Mouse (Mus musculus) stomach, embryonic 16.5 days (tissue): ENCODE measurements around the gene Olfr122. TPM values are rescaled to one million over a fixed set of nuclear protein-coding genes. Genes with fewer than 3 reads are reported as not detected.

Experiments
- ATAC-seq: fragments of 200-750 bp; cut with Nextera tagmentation; 2 replicates; pipeline ENCODE4 v1.8.0; 2017; ENCODE audit warnings: moderate number of reproducible peaks, moderate TSS enrichment; ENCODE audit not compliant: insufficient read depth, low FRiP score
- H3K27ac ChIP-seq: fragments of 300-500 bp; sonication (generic); 2 replicates; pipeline ENCODE4 v1.5.1; 2014; ENCODE audit warnings: low read length
- H3K27me3 ChIP-seq: fragments of 300-500 bp; sonication (generic); 2 replicates; pipeline ENCODE4 v1.6.1; 2014; ENCODE audit warnings: low read length, control low read depth, mixed read lengths; ENCODE audit not compliant: control insufficient read depth, insufficient read depth
- H3K36me3 ChIP-seq: fragments of 300-500 bp; sonication (generic); 2 replicates; pipeline ENCODE4 v1.6.1; 2014; ENCODE audit warnings: low read length; ENCODE audit not compliant: control insufficient read depth, insufficient read depth
- H3K4me1 ChIP-seq: fragments of 300-500 bp; sonication (generic); 2 replicates; pipeline ENCODE4 v1.6.1; 2014; ENCODE audit warnings: low read length, control low read depth, mixed read lengths; ENCODE audit not compliant: control insufficient read depth, insufficient read depth
- H3K4me2 ChIP-seq: fragments of 300-500 bp; sonication (generic); 2 replicates; pipeline ENCODE4 v1.6.1; 2014; ENCODE audit warnings: low read depth, low read length, mixed read lengths
- H3K4me3 ChIP-seq: fragments of 300-500 bp; sonication (generic); replicated peaks from 2 replicates; pipeline ENCODE4 v1.5.1; 2014; ENCODE audit warnings: mild to moderate bottlenecking, low read length
- H3K9ac ChIP-seq: fragments of 300-500 bp; sonication (generic); 2 replicates; pipeline ENCODE4 v1.6.1; 2014; ENCODE audit warnings: low read length
- H3K9me3 ChIP-seq: fragments of 300-500 bp; sonication (generic); replicated peaks from 2 replicates; pipeline ENCODE4 v1.6.1; 2016; ENCODE audit warnings: low read length, control low read depth; ENCODE audit not compliant: control insufficient read depth
- WGBS: fragments of 180-500 bp; shearing (Covaris S2); extraction: QIAGEN DNeasy Blood & Tissue Kit; methylation state at CpG from one replicate; pipeline ENCODE4 v1.1.7; 2014; 5-methylcytosine and 5-hydroxymethylcytosine counted together
- polyA plus RNA-seq: library from polyadenylated mRNA; unstranded; fragments of >200 nt; fragmentation: Nextera tagmentation; extraction: Ambion mirVana; gene quantifications from 2 replicates; pipeline ENCODE4 v1.2.1, GENCODE M21; 2015

Olfr122 gene
- polyA plus RNA-seq, result not detected in 2 replicates

- 78% methylated on average over 4 of the region's 4 CpGs for WGBS
- Histone ChIP-seq H3K4me2 (no peak within 1 kb of the TSS), H3K9ac (no peak within 1 kb of the TSS), H3K27ac (no peak within 1 kb of the TSS), H3K4me3 (no peak within 1 kb of the TSS), H3K9me3 (no peaks in the 10 kb centered on the region), H3K4me1 (no peaks in the 10 kb centered on the region), H3K36me3 (no peaks in the 10 kb centered on the region), H3K27me3 (no peaks in the 10 kb centered on the region)
- no peak for ATAC-seq
Measured at GRCm38 (mm10) chr17:37768307-37768706, at the start of gene Olfr122. Gene Olfr122 (plus strand): TSS chr17:37768607.

GRCm38 (mm10) chr17:37721508-37721907 lies 46.9 kb upstream of the Olfr122 start, which contains the start of gene Olfr120:
Gene Olfr120 (plus strand): TSS chr17:37721808.
- no peaks in the 10 kb centered on the region for H3K9me3 ChIP-seq
- 62% methylated on average over 1 of the region's 1 CpGs for WGBS

GRCm38 (mm10) chr17:37738070-37738469 lies 30.3 kb upstream of the Olfr122 start:
- Histone ChIP-seq H3K4me1 (no peaks in the 10 kb centered on the region), H3K27ac (no peak overlapping the region), H3K4me3 (no peak overlapping the region), H3K9ac (no peak overlapping the region), H3K27me3 (no peaks in the 10 kb centered on the region), H3K4me2 (no peak overlapping the region), H3K9me3 (no peaks in the 10 kb centered on the region), H3K36me3 (no peaks in the 10 kb centered on the region)
- no peak for ATAC-seq
- 52% methylated on average over 7 of the region's 7 CpGs for WGBS

More at GRCm38 (mm10) chr17:37721508-37721907, 46.9 kb upstream of the Olfr122 start, which contains the start of gene Olfr120:
- H3K4me3 ChIP-seq, result no peak within 1 kb of the TSS
- no peaks in the 10 kb centered on the region for H3K36me3 ChIP-seq
- H3K4me1 ChIP-seq, result no peaks in the 10 kb centered on the region
- H3K27ac ChIP-seq, result no peak within 1 kb of the TSS
- no peak within 1 kb of the TSS for H3K9ac ChIP-seq
- no peak for ATAC-seq
- no peaks in the 10 kb centered on the region for H3K27me3 ChIP-seq
- no peak within 1 kb of the TSS for H3K4me2 ChIP-seq

GRCm38 (mm10) chr17:37793229-37793628 lies 24.8 kb downstream of the Olfr122 start, which contains the start of gene Olfr123:
Gene Olfr123 (plus strand): TSS chr17:37793529.
- H3K9me3 ChIP-seq, result no peaks in the 10 kb centered on the region
- no peaks in the 10 kb centered on the region for H3K36me3 ChIP-seq
- H3K4me2 ChIP-seq, result no peak within 1 kb of the TSS
- H3K27ac ChIP-seq, result no peak within 1 kb of the TSS
- H3K4me3 ChIP-seq, result no peak within 1 kb of the TSS
- H3K27me3 ChIP-seq, result no peaks in the 10 kb centered on the region
- WGBS, result 87% methylated on average over 2 of the region's 2 CpGs
- no peaks in the 10 kb centered on the region for H3K4me1 ChIP-seq
- ATAC-seq, result no peak
- H3K9ac ChIP-seq, result no peak within 1 kb of the TSS

- 80% methylated on average over 3 of the region's 3 CpGs for WGBS
- no peak within 1 kb of the TSS for H3K4me2 ChIP-seq
- H3K4me1 ChIP-seq, result no peaks in the 10 kb centered on the region
- no peaks in the 10 kb centered on the region for H3K27me3 ChIP-seq
- H3K27ac ChIP-seq, result no peak within 1 kb of the TSS
- H3K9me3 ChIP-seq, result no peaks in the 10 kb centered on the region
- H3K36me3 ChIP-seq, result no peaks in the 10 kb centered on the region
- H3K4me3 ChIP-seq, result no peak within 1 kb of the TSS
- no peak for ATAC-seq
- H3K9ac ChIP-seq, result no peak within 1 kb of the TSS
Measured at GRCm38 (mm10) chr17:37799588-37799987, 31.2 kb downstream of the Olfr122 start, which contains the start of gene Olfr124. Gene Olfr124 (plus strand): TSS chr17:37799888.

Other genes starting within 250 kb of the Olfr122 start
- not detected in 2 replicates for gene Olfr112, start 199.2 kb upstream of the Olfr122 start, polyA plus RNA-seq
- gene Olfr113, start 190.9 kb upstream of the Olfr122 start, polyA plus RNA-seq, result not detected in 2 replicates
- gene Olfr114, start 175.9 kb upstream of the Olfr122 start, polyA plus RNA-seq, result not detected in 2 replicates
- gene Olfr115, start 141.5 kb upstream of the Olfr122 start, polyA plus RNA-seq, result not detected in 2 replicates
- not detected in 2 replicates for gene Olfr116, start 141.4 kb upstream of the Olfr122 start, polyA plus RNA-seq
- not detected in 2 replicates for gene Olfr117, start 104.8 kb upstream of the Olfr122 start, polyA plus RNA-seq
- gene Olfr118, start 101.6 kb upstream of the Olfr122 start, polyA plus RNA-seq, result not detected in 2 replicates
- not detected in 2 replicates for gene Olfr119, start 72.0 kb upstream of the Olfr122 start, polyA plus RNA-seq
- gene Olfr120, start 46.8 kb upstream of the Olfr122 start, polyA plus RNA-seq, result not detected in 2 replicates
- gene Olfr121, start 19.8 kb upstream of the Olfr122 start, polyA plus RNA-seq, result not detected in 2 replicates
- not detected in 2 replicates for gene Olfr123, start 24.9 kb downstream of the Olfr122 start, polyA plus RNA-seq
- gene Olfr124, start 31.3 kb downstream of the Olfr122 start, polyA plus RNA-seq, result not detected in 2 replicates
- not detected in 2 replicates for gene Olfr125, start 64.3 kb downstream of the Olfr122 start, polyA plus RNA-seq
- gene Olfr126, start 78.9 kb downstream of the Olfr122 start, polyA plus RNA-seq, result not detected in 2 replicates
- gene Olfr127, start 131.8 kb downstream of the Olfr122 start, polyA plus RNA-seq, result not detected in 2 replicates
- not detected in 2 replicates for gene Olfr128, start 151.9 kb downstream of the Olfr122 start, polyA plus RNA-seq
- gene Olfr761, start 184.5 kb downstream of the Olfr122 start, polyA plus RNA-seq, result not detected in 2 replicates